Mouse (Mus musculus) myocyte (in vitro differentiated cells): ENCODE data around the gene Mms19. TPM values are rescaled to one million over a fixed set of nuclear protein-coding genes. Genes with fewer than 3 reads are reported as not detected.

ENCODE experiments used
- H3K27me3 ChIP-seq: one replicate; pipeline ENCODE4 v1.6.1; 2011; ENCODE audit not compliant: control insufficient read depth, insufficient read depth, insufficient read length
- H3K36me3 ChIP-seq: one replicate; pipeline ENCODE4 v1.6.1; 2011; ENCODE audit not compliant: control insufficient read depth, insufficient read depth
- H3K4me2 ChIP-seq: one replicate; pipeline ENCODE4 v1.6.1; 2011; ENCODE audit warnings: low read depth, control low read depth
- H3K4me3 ChIP-seq: one replicate; pipeline ENCODE4 v1.5.1; 2011; ENCODE audit warnings: mild to moderate bottlenecking, control low read depth, moderate library complexity
- H3K79me2 ChIP-seq: one replicate; pipeline ENCODE4 v1.6.1; 2011; ENCODE audit not compliant: control insufficient read depth, insufficient read depth
- H3ac ChIP-seq: one replicate; pipeline ENCODE4 v1.6.1; 2011; ENCODE audit not compliant: control insufficient read depth, insufficient read length
- CEBPB ChIP-seq: IDR thresholded peaks from 2 replicates; pipeline ENCODE4 v1.6.1; 2011; ENCODE audit warnings: mild to moderate bottlenecking, moderate library complexity; ENCODE audit not compliant: poor library complexity, insufficient read depth, severe bottlenecking
- E2F4 ChIP-seq: IDR thresholded peaks from one replicate; pipeline ENCODE4 v1.6.1; 2011; ENCODE audit warnings: mild to moderate bottlenecking, control low read depth, moderate library complexity; ENCODE audit not compliant: insufficient read depth
- MAX ChIP-seq: IDR thresholded peaks from one replicate; pipeline ENCODE4 v1.6.1; 2011; ENCODE audit warnings: low read depth, mild to moderate bottlenecking, control low read depth
- MYOD1 ChIP-seq, 3 experiments: IDR thresholded peaks; one replicate each; pipeline ENCODE4 v1.6.1; 2011; ENCODE audit warnings: control low read depth in 2 of 3, low read depth in 2 of 3, mild to moderate bottlenecking in 2 of 3, moderate library complexity in 1 of 3; ENCODE audit not compliant: insufficient read length in 2 of 3, control insufficient read depth in 1 of 3
- MYOG ChIP-seq, 3 experiments: IDR thresholded peaks; one replicate each; pipeline ENCODE4 v1.6.1; 2011; ENCODE audit warnings: control low read depth in 2 of 3, low read depth in 2 of 3, mild to moderate bottlenecking in 2 of 3; ENCODE audit not compliant: insufficient read length in 2 of 3, control insufficient read depth in 1 of 3, insufficient read depth in 1 of 3
- POLR2A ChIP-seq: IDR thresholded peaks from one replicate; pipeline ENCODE4 v1.6.1; 2011; ENCODE audit warnings: low read depth, mild to moderate bottlenecking, control low read depth, moderate library complexity; ENCODE audit not compliant: insufficient read length
- POLR2AphosphoS2 ChIP-seq: IDR thresholded peaks from one replicate; pipeline ENCODE4 v1.6.1; 2011; ENCODE audit warnings: low read depth, control low read depth; ENCODE audit not compliant: insufficient read length
- REST ChIP-seq: IDR thresholded peaks from one replicate; pipeline ENCODE4 v1.6.1; 2011; ENCODE audit warnings: mild to moderate bottlenecking, control low read depth, moderate library complexity; ENCODE audit not compliant: insufficient read depth, insufficient read length
- SRF ChIP-seq: IDR thresholded peaks from one replicate; pipeline ENCODE4 v1.6.1; 2011; ENCODE audit warnings: low read depth; ENCODE audit not compliant: control insufficient read depth, insufficient read length
- TCF12 ChIP-seq: IDR thresholded peaks from one replicate; pipeline ENCODE4 v1.6.1; 2011; ENCODE audit warnings: mild to moderate bottlenecking, control low read depth; ENCODE audit not compliant: poor library complexity, insufficient read depth, severe bottlenecking
- TCF3 ChIP-seq: IDR thresholded peaks from one replicate; pipeline ENCODE4 v1.6.1; 2011; ENCODE audit warnings: low read depth, control low read depth; ENCODE audit not compliant: insufficient read length
- USF1 ChIP-seq: IDR thresholded peaks from one replicate; pipeline ENCODE4 v1.6.1; 2011; ENCODE audit warnings: low read depth, mild to moderate bottlenecking, control low read depth, moderate library complexity
- polyA plus RNA-seq: library from polyadenylated mRNA; unstranded; fragments of >200 nt; fragmentation: generic; extraction: Trizol; gene quantifications from one replicate; pipeline ENCODE4 v1.2.1, GENCODE M21; 2012; ENCODE audit warnings: missing spikeins

Gene Mms19
- polyA plus RNA-seq, 1 experiment = 34.2 TPM

GRCm38 (mm10) chr19:41943841-41944240 is 37.1 kb downstream of the Mms19 start:
- Histone ChIP-seq H3K36me3 (peaks cover 73% of the 10 kb centered on the region), H3K4me2 (no peak overlapping the region), H3ac (no peak overlapping the region), H3K4me3 (no peak overlapping the region), H3K79me2 (peaks cover 14% of the 10 kb centered on the region), H3K27me3 (no peaks in the 10 kb centered on the region)
- TF ChIP-seq POLR2A (no peak), POLR2AphosphoS2 (no peak), MAX (no peak), MYOG (IDR thresholded peaks at IDR 0.05; ENCODE audit: control insufficient read depth in 1 of 3, insufficient read depth in 1 of 3, insufficient read length in 2 of 3, low read depth in 2 of 3) (no peak), E2F4 (no peak), TCF12 (no peak), CEBPB (no peak), MYOD1 (IDR thresholded peaks at IDR 0.05; ENCODE audit: control insufficient read depth in 1 of 3, insufficient read length in 2 of 3, low read depth in 2 of 3) (no peak), TCF3 (no peak), USF1 (no peak), SRF (no peak), REST (no peak)

GRCm38 (mm10) chr19:41938539-41938938 is 42.4 kb downstream of the Mms19 start:
- no peak overlapping the region for H3ac ChIP-seq
- H3K27me3 ChIP-seq = no peaks in the 10 kb centered on the region
- no peak overlapping the region for H3K4me2 ChIP-seq
- H3K36me3 ChIP-seq = peaks cover 41% of the 10 kb centered on the region
- TF ChIP-seq MYOG (IDR thresholded peaks at IDR 0.05; ENCODE audit: control insufficient read depth in 1 of 3, insufficient read depth in 1 of 3, insufficient read length in 2 of 3, low read depth in 2 of 3) = no peak
- peak; percentile 51 for TF ChIP-seq POLR2AphosphoS2
- H3K4me3 ChIP-seq = no peak overlapping the region
- H3K79me2 ChIP-seq = peaks cover 51% of the 10 kb centered on the region

- no peak for TF ChIP-seq CEBPB
These were observed 45.0 kb downstream of the Mms19 start for GRCm38 (mm10) chr19:41935921-41936320.

GRCm38 (mm10) chr19:41934124-41934523 is 46.8 kb downstream of the Mms19 start:
- Histone ChIP-seq H3K27me3 (no peaks in the 10 kb centered on the region), H3ac (peak overlapping the region; percentile 75), H3K36me3 (peaks cover 14% of the 10 kb centered on the region), H3K4me2 (peak overlapping the region; percentile 81), H3K79me2 (peaks cover 64% of the 10 kb centered on the region), H3K4me3 (peak overlapping the region; percentile 95)
- no peak for TF ChIP-seq POLR2A
- TF ChIP-seq TCF12 = no peak
- TF ChIP-seq TCF3 = no peak

More at GRCm38 (mm10) chr19:41935921-41936320, 45.0 kb downstream of the Mms19 start:
- no peak overlapping the region for H3ac ChIP-seq
- peak overlapping the region; percentile 95 for H3K4me3 ChIP-seq
- H3K36me3 ChIP-seq = peaks cover 18% of the 10 kb centered on the region
- no peaks in the 10 kb centered on the region for H3K27me3 ChIP-seq
- peak overlapping the region; percentile 81 for H3K4me2 ChIP-seq
- H3K79me2 ChIP-seq = peaks cover 75% of the 10 kb centered on the region

- Histone ChIP-seq H3K79me2 (peaks cover 60% of the 10 kb centered on the region), H3K36me3 (peaks cover 13% of the 10 kb centered on the region), H3K27me3 (no peaks in the 10 kb centered on the region), H3ac (peak within 1 kb of the TSS; percentile 75), H3K4me2 (peak within 1 kb of the TSS; percentile 95), H3K4me3 (peak within 1 kb of the TSS; percentile 95)
- TF ChIP-seq TCF3 (no peak), MYOG (IDR thresholded peaks at IDR 0.05; ENCODE audit: control insufficient read depth in 1 of 3, insufficient read depth in 1 of 3, insufficient read length in 2 of 3, low read depth in 2 of 3) (peak in 1 of 3 experiments; percentile 32), MAX (no peak), USF1 (peak; percentile 68), CEBPB (no peak), POLR2AphosphoS2 (peak; percentile 78), MYOD1 (IDR thresholded peaks at IDR 0.05; ENCODE audit: control insufficient read depth in 1 of 3, insufficient read length in 2 of 3, low read depth in 2 of 3) (no peak), E2F4 (no peak), SRF (peak; percentile 30), POLR2A (peak; percentile 91), REST (no peak), TCF12 (no peak)
These were observed 47.5 kb downstream of the Mms19 start, which contains the start of the genes Exosc1 and Zdhhc16 for GRCm38 (mm10) chr19:41933179-41934086. Gene Exosc1 (minus strand): TSS chr19:41933423. Gene Zdhhc16 (plus strand): TSS chr19:41933480.
